Mouse (Mus musculus): ENCODE measurements around the gene Slc45a2. TPM values are rescaled to one million over a fixed set of nuclear protein-coding genes. Genes with fewer than 3 reads are reported as not detected.

Gene Slc45a2
- total and polyA plus RNA-seq, 3 experiments, result not detected

DNA sequence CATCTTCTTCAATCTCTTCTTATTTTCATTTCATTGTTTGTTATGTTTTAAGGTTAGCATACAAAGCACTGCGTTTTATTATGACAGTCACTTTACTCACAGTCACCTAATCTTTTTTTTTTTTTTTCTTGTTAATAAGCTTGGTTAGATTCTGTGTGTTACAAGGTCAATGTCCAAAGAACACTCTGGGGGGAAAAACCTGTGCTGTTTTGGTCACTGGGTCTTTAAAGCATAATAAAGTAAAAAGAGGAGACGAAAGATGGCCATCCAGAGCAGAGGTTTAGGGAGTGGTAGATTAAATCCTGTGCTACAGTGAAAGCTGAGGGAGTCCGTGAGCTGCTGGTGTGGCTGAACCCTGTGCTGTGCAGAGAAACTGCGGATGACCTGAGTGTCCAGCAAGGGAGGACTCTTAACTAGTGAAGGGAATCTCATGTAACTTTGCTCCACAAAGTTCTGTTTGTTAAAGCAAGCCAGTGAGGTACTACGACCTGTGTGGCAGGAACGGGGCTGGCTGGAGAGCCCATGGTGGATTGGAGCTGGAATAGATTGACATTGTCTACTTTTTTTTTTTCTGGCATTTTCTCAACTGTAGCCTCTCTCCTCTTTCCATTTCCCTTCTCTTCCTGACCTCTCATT, 46.0 kb upstream of the Slc45a2 start:
- Histone ChIP-seq H3K4me3 (replicated peaks in 1 of 3; ENCODE audit: low read depth in 2 of 3, low read length in 2 of 3, poor library complexity in 1 of 3) (no peak overlapping the region), H3K79me2 (replicated peaks; ENCODE audit: control insufficient read depth, extremely low read depth, insufficient read depth, poor library complexity, severe bottlenecking) (no peaks in the 10 kb centered on the region), H3K36me3 (replicated peaks in 1 of 2; ENCODE audit: control insufficient read depth in 1 of 2, insufficient read depth in 1 of 2, low read length in 1 of 2) (no peaks in the 10 kb centered on the region), H3K27ac (ENCODE audit: insufficient read depth, low read depth) (no peak overlapping the region), H3K9me3 (replicated peaks; ENCODE audit: low read length) (no peaks in the 10 kb centered on the region), H3K4me1 (ENCODE audit: control insufficient read depth in 1 of 2, insufficient read depth in 2 of 2) (no peaks in the 10 kb centered on the region), H3K27me3 (replicated peaks) (no peaks in the 10 kb centered on the region), H3K9ac (ENCODE audit: insufficient read depth, low read depth) (no peak overlapping the region), H3K4me2 (ENCODE audit: insufficient read depth, low read depth, poor library complexity, severe bottlenecking) (no peak overlapping the region)
- in situ Hi-C loops (cut with MboI; ENCODE audit: low pct_ligation_motif_present, low pct_unique_long_range_greater_than_20kb, low sequenced_read_pairs), result no loop called here
- dilution Hi-C loops (cut with MboI; ENCODE audit: extremely low pct_ligation_motif_present, extremely low pct_unique_long_range_greater_than_20kb, low sequenced_read_pairs), result no loop called here
- TF ChIP-seq GABPA (IDR thresholded peaks at IDR 0.05; ENCODE audit: insufficient replicate concordance, low read depth, low read length) (no peak), CTCF (conservative IDR thresholded peaks at IDR 0.05 in 1 of 2, IDR thresholded peaks at IDR 0.05 in 1 of 2; ENCODE audit: low read depth in 2 of 2, low read length in 2 of 2) (no peak), USF1 (IDR thresholded peaks at IDR 0.05; ENCODE audit: low read depth, low read length) (no peak), JUN (IDR thresholded peaks at IDR 0.05; ENCODE audit: insufficient read depth, low read depth, low read length) (no peak), JUND (conservative IDR thresholded peaks at IDR 0.05; ENCODE audit: low read depth, low read length) (no peak), POLR2AphosphoS2 (IDR thresholded peaks at IDR 0.05; ENCODE audit: low read depth, low read length) (no peak), TCF12 (IDR thresholded peaks at IDR 0.05; ENCODE audit: low read depth, low read length) (no peak), NELFE (IDR thresholded peaks at IDR 0.05; ENCODE audit: low read depth, low read length) (no peak), MEF2A (IDR thresholded peaks at IDR 0.05; ENCODE audit: borderline replicate concordance, low read depth, low read length) (no peak), MAFK (IDR thresholded peaks at IDR 0.05; ENCODE audit: insufficient replicate concordance, low read length) (no peak), UBTF (IDR thresholded peaks at IDR 0.05; ENCODE audit: low read depth, low read length) (no peak), ZNF384 (IDR thresholded peaks at IDR 0.05; ENCODE audit: low read depth, low read length) (no peak), HCFC1 (IDR thresholded peaks at IDR 0.05; ENCODE audit: low read depth, low read length) (no peak), RAD21 (IDR thresholded peaks at IDR 0.05; ENCODE audit: low read depth, low read length) (no peak), RCOR1 (conservative IDR thresholded peaks at IDR 0.05; ENCODE audit: low read depth, low read length) (no peak), USF2 (conservative IDR thresholded peaks at IDR 0.05; ENCODE audit: low read depth, low read length) (no peak)
- DNase-seq (ENCODE audit: extremely low read depth), result no peak

DNA sequence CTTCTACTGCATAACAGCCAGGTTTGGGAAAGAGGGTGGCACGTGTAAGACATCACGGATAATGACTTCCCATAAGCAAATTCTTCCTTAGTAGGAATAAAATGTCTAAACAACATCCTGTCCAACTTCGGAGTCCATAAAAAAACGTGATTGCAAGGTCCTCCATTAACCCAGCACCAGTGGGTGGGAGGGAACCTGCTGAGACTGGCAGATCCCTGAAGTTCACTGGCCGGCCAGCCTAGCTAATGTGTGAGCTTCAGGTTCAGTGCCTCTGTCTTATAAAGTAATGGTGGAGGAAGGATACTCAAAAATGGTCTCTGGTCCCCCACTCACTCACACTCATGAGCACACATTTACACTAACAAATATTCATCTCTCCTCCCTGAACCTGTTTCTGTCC, 45.4 kb upstream of the Slc45a2 start:
- no peak for TF ChIP-seq TCF12 (IDR thresholded peaks at IDR 0.05; ENCODE audit: low read depth, low read length)
- no peak for TF ChIP-seq PAX5 (IDR thresholded peaks at IDR 0.05; ENCODE audit: low read length)
- TF ChIP-seq JUND (conservative IDR thresholded peaks at IDR 0.05; ENCODE audit: low read depth, low read length), result no peak
- TF ChIP-seq SMC3 (IDR thresholded peaks at IDR 0.05; ENCODE audit: low read depth, low read length), result no peak
- TF ChIP-seq MAFK (IDR thresholded peaks at IDR 0.05; ENCODE audit: insufficient replicate concordance, low read length), result no peak
- TF ChIP-seq EP300 (IDR thresholded peaks at IDR 0.05; ENCODE audit: low read length), result no peak
- no peak for TF ChIP-seq MXI1 (IDR thresholded peaks at IDR 0.05; ENCODE audit: low read depth, low read length)
- TF ChIP-seq MAZ (IDR thresholded peaks at IDR 0.05; ENCODE audit: low read depth, low read length), result no peak
- no peak for TF ChIP-seq ELF1 (IDR thresholded peaks at IDR 0.05; ENCODE audit: low read depth, low read length)
- TF ChIP-seq KAT2A (IDR thresholded peaks at IDR 0.05; ENCODE audit: insufficient replicate concordance, low read length), result no peak
- TF ChIP-seq MAX (IDR thresholded peaks at IDR 0.05; ENCODE audit: low read length), result no peak
- TF ChIP-seq JUN (IDR thresholded peaks at IDR 0.05; ENCODE audit: insufficient read depth, low read depth, low read length), result no peak
- TF ChIP-seq ZMIZ1 (IDR thresholded peaks at IDR 0.05; ENCODE audit: low read depth, low read length), result no peak
- TF ChIP-seq BHLHE40 (IDR thresholded peaks at IDR 0.05; ENCODE audit: low read depth, low read length), result no peak
- no peak for TF ChIP-seq IRF4 (IDR thresholded peaks at IDR 0.05; ENCODE audit: low read depth, low read length)
- Histone ChIP-seq H3K36me3 (replicated peaks in 1 of 2; ENCODE audit: control insufficient read depth in 1 of 2, insufficient read depth in 1 of 2, low read length in 1 of 2) (no peaks in the 10 kb centered on the region), H3K9me3 (replicated peaks; ENCODE audit: low read length) (no peaks in the 10 kb centered on the region), H3K4me1 (ENCODE audit: control insufficient read depth in 1 of 2, insufficient read depth in 2 of 2) (no peaks in the 10 kb centered on the region), H3K27ac (ENCODE audit: insufficient read depth, low read depth) (no peak overlapping the region), H3K4me2 (ENCODE audit: insufficient read depth, low read depth, poor library complexity, severe bottlenecking) (no peak overlapping the region), H3K27me3 (replicated peaks) (no peaks in the 10 kb centered on the region), H3K79me2 (replicated peaks; ENCODE audit: control insufficient read depth, extremely low read depth, insufficient read depth, poor library complexity, severe bottlenecking) (no peaks in the 10 kb centered on the region), H3K4me3 (replicated peaks in 1 of 3; ENCODE audit: low read depth in 2 of 3, low read length in 2 of 3, poor library complexity in 1 of 3) (no peak overlapping the region), H3K9ac (ENCODE audit: insufficient read depth, low read depth) (no peak overlapping the region)
- no peak for DNase-seq (ENCODE audit: extremely low read depth)
- dilution Hi-C loops (cut with MboI; ENCODE audit: extremely low pct_ligation_motif_present, extremely low pct_unique_long_range_greater_than_20kb, low sequenced_read_pairs) (no loop called here), in situ Hi-C loops (cut with MboI; ENCODE audit: low pct_ligation_motif_present, low pct_unique_long_range_greater_than_20kb, low sequenced_read_pairs) (no loop called here)

All from CH12.LX (cell line).